Mouse (Mus musculus) testis, postnatal 10 days (tissue): ENCODE results near the gene Gm20503.

Experiments used
- DNase-seq: peaks from one replicate; pipeline ENCODE4 v3.0.0; 2021; ENCODE audit warnings: low spot score

The Gm20503 gene

GRCm38 (mm10) chr4:59002948-59003805, at the start of gene Gm20503:
Gm20503 (plus strand) TSS chr4:59003210.
- peak; percentile 93 for DNase-seq

GRCm38 (mm10) chr4:58961719-58962118, 41.3 kb upstream of the Gm20503 start:
- DNase-seq: no peak

DNA sequence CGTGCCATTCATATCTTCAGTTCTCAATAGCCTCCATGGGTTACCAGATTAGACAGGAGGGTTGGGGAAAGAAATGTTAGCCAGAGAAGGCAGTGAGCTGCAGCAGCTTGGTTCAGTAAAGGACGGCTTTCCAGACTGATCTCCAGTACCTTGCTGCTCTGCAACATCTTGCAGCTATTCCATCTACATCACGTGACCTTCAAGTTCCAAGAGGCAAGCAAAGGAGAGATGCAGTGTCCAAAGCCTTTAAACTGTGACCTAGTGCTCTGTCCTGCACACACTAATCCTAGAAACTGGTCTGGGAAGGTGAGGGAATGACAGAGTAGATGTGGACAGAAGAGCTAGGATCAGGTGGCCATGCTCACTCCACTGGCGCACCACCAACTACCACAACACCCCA, 39.7 kb upstream of the Gm20503 start:
- DNase-seq: no peak

- no peak for DNase-seq
Measured at GRCm38 (mm10) chr4:58965136-58965535, 37.9 kb upstream of the Gm20503 start.

DNA sequence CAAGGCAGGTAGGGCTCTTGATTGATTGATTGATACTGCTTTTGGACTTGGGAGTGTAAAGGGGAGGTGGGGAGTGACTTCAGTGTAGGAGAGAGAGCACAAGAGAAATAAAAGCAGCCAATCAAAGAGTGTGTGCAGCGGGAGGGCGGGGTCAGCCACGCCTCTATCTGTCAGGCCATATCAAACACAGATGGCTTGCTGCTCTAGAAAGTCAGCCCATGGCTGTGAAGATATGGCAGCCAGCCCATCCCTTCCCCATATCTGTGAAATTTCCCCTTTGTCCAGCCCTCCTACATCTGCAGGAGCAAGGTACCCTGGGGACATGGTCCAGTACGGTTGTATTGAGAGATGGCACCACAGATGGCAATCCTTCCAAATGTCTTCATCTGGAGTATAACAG, 32.3 kb upstream of the Gm20503 start:
- no peak for DNase-seq

- DNase-seq: no peak
Measured at GRCm38 (mm10) chr4:58975711-58976110, 27.3 kb upstream of the Gm20503 start.

GRCm38 (mm10) chr4:58981421-58981820, 21.6 kb upstream of the Gm20503 start:
- DNase-seq: no peak

GRCm38 (mm10) chr4:58982806-58983205, 20.2 kb upstream of the Gm20503 start:
- DNase-seq: no peak

DNA sequence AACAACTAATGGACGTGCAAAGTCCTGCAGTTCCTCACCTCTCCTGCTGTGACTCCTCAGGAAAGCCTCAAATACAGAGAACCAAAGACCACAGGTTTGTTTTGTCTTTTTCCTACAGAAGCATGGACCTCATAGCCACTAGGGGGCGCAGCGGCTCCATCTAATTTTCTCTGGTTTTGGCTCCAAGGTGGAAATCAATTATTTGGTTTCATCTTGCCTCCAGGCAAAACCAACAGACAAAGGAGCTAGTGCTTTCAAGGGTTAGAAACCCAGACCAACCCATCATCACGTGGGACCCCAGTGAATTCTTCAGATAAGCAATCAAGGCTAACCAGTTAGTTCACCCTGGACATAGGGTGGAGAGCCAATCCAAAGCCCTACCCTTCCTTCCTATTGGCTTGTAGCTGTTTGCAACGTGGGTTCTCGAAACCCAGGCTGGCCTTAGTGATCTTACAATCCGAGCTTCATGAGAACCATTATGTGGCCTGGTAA, 17.8 kb upstream of the Gm20503 start:
- peak; percentile 92 for DNase-seq

GRCm38 (mm10) chr4:58986540-58987190, 16.3 kb upstream of the Gm20503 start, which contains the start of gene Ptgr1:
Ptgr1 (minus strand) TSS chr4:58987119.
- peak; percentile 89 for DNase-seq

DNA sequence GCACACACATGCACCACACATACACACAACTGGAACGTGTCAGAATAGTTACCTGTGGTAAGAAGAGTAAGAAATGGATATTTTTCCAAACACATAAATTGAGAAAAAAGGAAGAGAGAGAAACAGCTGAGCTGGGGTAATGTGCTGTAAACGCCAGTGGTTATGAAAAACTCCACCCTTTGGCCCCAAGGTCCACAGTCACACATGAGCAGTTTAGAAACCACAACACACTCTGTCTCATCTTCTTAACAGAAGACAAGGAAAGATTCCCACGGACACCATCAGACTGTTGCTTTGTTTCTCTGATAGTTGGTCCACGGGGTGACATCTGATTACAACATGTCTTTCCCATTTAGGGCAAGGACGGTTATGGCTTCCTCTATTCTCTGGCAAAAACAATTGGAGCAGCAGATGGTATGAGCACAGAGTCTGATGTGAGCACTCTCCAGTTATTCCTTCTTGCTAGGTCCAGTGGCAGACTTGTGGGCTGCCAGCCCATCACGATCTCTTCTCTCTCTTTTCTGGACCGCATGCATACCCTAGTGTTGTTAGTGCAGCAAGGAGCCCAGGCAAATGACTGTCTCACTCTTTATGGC, 13.6 kb upstream of the Gm20503 start:
- DNase-seq: no peak

DNA sequence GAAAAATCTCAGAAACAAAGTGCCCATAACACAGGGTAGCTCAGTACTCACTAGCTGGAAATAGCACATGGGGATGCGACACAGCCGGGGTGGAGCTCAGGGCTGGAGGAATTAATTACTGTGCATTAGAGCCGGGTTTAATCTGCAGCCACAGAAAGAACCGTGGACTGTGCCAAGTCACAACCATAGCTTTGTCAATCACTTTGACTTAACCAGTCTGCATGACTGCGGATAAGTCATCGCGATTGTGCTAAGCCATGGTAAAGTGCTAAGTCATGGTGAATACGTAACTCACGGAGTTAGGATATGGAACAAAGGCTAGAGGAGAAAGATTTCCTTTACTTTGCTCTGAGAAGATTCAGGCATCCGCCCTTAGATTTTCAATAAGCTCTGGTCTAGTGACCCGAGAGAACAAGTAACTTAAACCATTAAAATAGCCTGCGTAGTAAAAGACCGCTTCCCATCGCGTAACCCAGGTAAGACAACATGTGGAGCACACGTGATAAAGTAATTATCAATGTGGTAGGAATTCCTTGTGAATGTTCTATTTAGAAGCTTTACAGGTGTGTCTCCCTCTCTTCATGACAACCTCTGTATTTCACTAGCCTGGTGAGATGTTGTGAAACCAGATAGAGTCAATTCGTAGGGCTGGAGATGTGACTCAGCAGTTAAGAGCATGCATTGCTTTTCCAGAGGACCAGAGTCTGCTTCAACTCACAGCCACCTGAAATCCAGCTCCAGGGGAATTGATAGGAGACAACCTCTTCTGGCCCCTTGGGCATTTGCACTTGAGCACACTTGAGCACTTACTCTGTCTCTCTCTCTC, 12.2 kb upstream of the Gm20503 start:
- DNase-seq: no peak

DNA sequence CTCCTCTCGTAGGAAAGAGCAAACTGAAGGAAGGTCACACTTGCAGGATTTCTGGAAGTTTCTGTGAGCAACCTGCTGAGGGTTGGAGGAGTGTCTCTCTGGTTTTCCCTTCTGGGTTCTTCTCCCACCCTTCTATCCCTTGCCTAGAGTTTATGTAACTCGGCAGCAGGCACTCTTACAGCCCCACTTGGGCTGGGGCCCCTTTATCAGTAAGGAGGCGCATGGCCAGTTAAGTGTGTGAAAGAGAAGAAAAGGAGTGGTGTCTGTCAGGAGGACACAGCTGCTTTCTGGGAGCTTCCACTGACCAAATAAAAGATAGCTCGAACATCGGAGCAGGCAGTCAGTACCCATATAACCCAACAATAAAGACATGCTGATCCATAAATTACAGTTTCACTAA, 10.8 kb upstream of the Gm20503 start:
- DNase-seq: no peak

DNA sequence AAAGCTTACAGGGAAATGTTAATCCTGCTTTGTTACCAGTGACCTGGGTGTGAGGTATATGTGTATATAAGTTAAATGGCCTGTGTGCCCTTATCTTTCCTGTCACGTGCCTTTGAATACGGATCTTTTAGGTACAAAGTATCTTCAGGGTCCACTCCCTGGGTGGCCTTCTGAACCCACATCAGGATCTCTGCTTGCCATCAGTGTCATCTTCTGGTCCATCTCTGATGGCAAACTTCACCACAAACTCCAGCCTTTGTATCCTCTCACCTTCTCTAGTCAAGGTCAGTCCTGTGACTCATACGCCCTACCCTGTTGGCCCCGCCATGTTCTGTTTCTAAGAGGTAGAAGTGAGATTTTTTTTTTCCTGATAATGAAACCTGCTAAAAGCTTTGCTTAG, 8.2 kb upstream of the Gm20503 start, which contains the start of gene Dnajc25:
Gene Dnajc25 (plus strand): TSS at position 301 of the 400 bp plus-strand sequence.
- DNase-seq: no peak

DNA sequence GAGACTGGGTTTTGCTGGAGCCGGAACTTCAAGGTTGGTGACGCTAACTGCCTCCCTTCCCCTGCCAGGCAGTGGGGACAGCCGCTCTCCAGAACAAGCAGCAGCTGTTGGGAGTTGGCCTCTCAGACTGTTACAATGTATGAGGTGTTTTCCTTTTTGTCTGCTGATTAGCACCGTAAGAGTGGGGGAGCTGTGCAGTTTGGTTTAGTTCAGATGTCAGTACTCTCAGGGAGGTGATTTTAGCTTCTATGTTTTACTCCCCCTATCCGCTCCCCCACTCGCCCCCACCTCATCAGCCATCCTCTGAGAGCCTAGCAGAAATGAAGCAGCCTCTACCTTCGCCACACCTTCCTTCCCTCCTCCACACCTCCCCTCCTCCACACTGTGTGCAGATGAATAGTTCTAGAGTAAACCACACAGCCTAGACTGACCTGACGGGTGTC, 7.7 kb upstream of the Gm20503 start:
- peak; percentile 73 for DNase-seq

- DNase-seq: peak; percentile 84
Measured at GRCm38 (mm10) chr4:58997081-58997480, 5.9 kb upstream of the Gm20503 start.

DNA sequence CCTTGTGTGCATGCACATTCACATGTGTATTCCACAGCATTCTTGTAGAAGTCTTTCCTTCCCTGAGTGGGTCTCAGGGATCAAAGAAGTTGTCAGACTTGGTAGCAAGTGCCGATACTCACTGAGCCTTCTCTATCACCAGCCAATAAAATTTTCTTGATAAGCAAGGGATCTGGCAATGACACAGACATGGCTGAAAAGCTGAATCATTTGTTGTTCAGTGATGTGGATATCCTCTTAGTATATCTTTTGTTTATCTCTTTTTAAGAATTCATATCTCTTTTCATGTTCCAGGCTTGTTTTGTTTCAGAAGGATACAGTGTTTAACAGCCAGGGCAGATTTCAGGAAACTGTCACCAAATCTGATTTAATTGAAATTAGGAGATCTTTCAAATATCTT, 4.3 kb upstream of the Gm20503 start:
- DNase-seq: no peak

DNA sequence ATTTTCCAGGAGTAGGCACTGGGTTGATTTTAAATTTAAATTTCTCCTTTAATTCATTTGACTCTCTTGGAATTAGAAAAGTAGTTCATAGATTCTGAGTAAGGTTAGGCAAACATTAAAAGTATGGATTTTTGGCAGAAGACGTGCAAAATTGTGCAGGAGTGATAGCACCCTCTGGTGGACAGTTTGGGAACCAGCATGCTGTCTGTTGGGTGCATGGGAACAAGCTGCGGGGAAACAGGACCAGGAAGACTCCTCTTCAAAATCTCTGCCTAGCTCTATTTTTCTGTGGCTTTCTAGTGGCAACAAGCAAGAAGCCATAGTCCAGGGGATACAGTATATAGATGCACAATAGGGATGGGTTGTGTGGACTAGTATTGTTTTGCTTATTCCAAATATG, 3.3 kb upstream of the Gm20503 start:
- DNase-seq: peak; percentile 83

DNA sequence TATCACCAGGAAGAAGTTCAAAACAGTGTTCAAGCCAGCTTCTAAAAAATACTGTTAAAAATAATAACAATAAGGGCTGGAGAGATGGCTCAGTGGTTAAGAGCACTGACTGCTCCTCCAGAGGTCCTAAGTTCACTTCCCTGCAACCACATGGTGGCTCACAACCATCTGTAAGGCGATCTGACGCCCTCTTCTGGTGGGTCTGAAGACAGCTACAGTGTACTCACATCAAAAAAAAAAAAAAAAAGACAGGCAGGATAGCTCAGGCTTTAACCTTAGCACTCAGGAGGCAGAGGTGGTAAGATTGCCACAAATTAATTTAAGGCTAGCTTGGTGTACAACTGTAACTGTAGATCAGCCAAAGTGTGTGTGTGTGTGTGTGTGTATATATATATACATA, 2.4 kb upstream of the Gm20503 start:
- DNase-seq: no peak

DNA sequence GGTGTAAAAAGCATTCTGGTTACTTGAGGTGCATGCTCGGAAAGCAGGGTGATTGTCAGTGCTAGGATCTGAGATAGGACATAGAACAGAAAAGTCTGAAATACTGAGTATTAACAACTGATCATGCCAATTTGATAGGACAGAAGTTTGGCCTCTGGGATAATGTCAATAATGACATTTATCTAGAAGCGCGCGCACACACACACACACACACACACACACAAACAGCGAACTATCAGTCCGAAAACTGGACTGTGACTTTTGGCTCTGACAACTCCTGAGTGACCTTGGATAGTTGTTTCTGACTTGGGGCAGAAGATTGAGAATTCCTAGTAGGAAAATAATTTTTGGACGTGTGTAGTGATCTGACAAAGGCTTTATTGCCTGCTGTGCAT, 793 bp downstream of the Gm20503 start:
- no peak for DNase-seq

GRCm38 (mm10) chr4:59006211-59006610, 3.2 kb downstream of the Gm20503 start:
- no peak for DNase-seq

DNA sequence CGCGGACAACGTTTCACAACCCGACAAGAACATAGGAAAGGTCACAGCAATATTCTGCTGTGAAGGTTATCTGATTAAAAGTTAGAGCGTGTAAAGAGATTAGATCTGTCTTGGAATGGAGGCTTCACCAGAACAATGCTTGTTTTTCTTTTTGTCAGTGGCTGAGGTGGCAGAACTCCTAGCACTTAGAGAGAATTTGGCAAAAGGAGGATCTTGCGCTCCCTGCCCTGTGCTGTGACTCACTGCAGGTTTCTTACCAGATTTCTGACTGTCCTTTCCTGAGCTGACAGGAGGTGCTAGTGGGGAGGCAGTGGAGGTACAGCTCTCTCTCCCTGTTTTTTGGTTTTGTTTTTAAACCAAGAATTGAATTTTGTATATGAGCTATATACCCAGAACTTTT, 4.0 kb downstream of the Gm20503 start:
- DNase-seq: no peak
